Mouse (Mus musculus) embryonic fibroblast, embryonic 13.5 days (primary cell): ENCODE results near the gene Amotl1. TPM values are rescaled to one million over a fixed set of nuclear protein-coding genes. Genes with fewer than 3 reads are reported as not detected.

ENCODE experiments used
- H3K27ac ChIP-seq: 2 replicates; pipeline ENCODE4 v1.5.1; 2012; ENCODE audit warnings: low read length, control low read depth, inconsistent platforms; ENCODE audit not compliant: insufficient read depth
- H3K4me1 ChIP-seq: 2 replicates; pipeline ENCODE4 v1.6.1; 2011; ENCODE audit warnings: low read length; ENCODE audit not compliant: control insufficient read depth, insufficient read depth
- H3K4me3 ChIP-seq: 2 replicates; pipeline ENCODE4 v1.5.1; 2011; ENCODE audit warnings: mild to moderate bottlenecking, control low read depth, low read length; ENCODE audit not compliant: insufficient read depth
- CTCF ChIP-seq: IDR thresholded peaks from 2 replicates; pipeline ENCODE4 v1.5.1; 2011; ENCODE audit warnings: mild to moderate bottlenecking, control low read depth, low read length, moderate library complexity, borderline replicate concordance; ENCODE audit not compliant: insufficient read depth
- POLR2A ChIP-seq: IDR thresholded peaks from 2 replicates; pipeline ENCODE4 v1.6.1; 2011; ENCODE audit warnings: low read depth, mild to moderate bottlenecking, control low read depth, low read length, moderate library complexity
- polyA plus RNA-seq: library from polyadenylated mRNA; stranded (reverse); fragments of >200 nt; gene quantifications from 2 replicates; pipeline ENCODE4 v1.2.4, GENCODE M21; 2011; ENCODE audit warnings: low read depth; ENCODE audit not compliant: missing spikeins, insufficient read length

Gene Amotl1
- polyA plus RNA-seq, 1 experiment, result 63.1 TPM

DNA sequence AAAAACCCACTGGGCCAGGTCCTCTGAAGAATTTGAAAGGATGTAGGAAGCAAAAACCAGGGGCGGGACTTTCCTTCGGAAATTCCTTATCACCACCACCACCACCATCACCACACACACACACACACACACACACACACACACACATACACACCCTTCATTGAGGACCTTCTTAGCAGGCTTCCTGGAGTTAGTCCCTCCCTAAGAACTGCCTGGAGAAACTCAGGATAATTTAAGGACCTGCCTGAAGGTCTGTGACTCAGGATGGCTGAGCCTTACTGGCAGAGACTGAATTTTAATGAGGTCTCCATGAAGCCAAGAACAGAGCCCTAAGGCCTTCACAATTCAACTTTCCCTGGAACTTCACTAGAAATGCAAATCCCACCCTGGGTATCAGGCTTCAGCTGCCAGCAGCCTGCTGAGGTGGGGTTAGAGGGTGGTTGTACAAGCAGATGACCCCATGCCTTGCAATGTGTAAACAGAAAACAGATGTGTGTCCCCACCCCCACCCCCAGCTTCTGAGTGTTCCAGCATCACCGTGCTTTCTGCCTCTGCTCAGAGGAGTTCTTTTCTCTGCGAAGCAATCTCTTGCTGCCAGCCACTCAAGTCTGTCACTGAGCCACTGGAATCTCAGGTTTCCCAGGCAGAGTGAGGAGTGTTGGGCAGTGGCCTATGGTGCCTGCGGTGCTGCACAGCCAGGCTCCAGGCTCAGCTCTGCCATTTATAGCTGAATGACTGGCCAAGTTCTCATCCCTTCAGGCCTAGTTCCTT is 2.4 kb downstream of the Amotl1 start:
- peak overlapping the region; percentile 75 for H3K27ac ChIP-seq
- TF ChIP-seq POLR2A (no peak), CTCF (no peak)
- peaks cover 19% of the 10 kb centered on the region for H3K4me1 ChIP-seq
- H3K4me3 ChIP-seq, result no peak overlapping the region

DNA sequence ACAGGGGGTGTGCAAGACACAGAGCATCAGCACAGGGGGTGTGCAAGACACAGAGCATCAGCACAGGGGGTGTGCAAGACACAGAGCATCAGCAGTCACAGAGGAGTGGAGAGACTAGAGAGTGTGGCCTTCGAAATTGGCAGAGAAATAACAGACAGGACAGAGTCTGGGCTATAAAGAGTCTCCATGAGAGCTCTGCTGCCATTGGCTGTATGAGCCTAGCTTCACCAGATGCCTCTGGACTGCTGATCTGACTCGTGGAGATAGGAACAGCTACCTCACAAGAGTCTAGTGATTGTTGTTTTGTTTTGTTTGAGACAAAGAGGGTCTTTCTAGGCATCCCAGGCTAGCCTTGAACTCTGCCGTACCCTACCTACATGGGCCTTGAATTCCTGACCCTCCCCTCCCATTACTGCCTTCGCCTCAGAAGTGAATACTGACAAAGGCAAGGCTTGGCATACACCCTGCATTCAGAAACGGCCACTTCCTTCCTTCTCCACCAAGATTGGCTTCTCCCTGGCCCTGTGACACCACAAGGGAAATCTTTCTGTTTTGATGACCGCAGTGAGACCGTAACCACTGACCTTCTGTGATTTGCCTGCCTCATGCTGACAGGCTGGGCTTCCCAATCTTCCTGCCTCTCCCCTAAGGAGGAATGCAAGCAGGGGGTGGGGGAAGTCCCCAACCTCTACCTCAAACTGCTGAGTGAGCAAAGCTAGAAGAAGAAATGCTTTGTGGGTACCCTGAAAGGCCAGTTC is 3.4 kb downstream of the Amotl1 start:
- no peak overlapping the region for H3K4me3 ChIP-seq
- H3K27ac ChIP-seq, result peak overlapping the region; percentile 75
- no peak for TF ChIP-seq POLR2A
- no peak for TF ChIP-seq CTCF
- peaks cover 19% of the 10 kb centered on the region for H3K4me1 ChIP-seq

DNA sequence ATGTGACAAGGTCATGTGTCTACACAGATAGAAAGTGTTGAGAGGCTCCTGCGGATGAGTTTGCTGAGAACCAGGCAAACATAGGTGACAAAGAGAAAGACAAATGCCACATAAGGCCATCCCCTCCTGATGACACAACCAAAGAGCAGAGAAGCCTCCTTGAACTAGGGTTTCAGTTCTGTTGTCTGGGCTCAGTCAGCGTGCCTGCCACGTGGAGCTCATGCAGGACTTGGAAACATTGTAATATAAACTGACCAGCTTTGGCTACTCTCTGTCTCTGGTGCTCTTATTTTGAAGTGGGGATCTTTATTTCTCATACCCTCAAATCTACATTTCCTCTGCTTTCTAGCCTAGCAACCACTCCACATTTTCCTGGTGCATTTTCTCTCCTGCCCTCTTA is 8.6 kb downstream of the Amotl1 start:
- TF ChIP-seq CTCF (no peak), POLR2A (no peak)
- Histone ChIP-seq H3K4me3 (no peak overlapping the region), H3K4me1 (peaks cover 25% of the 10 kb centered on the region), H3K27ac (no peak overlapping the region)

DNA sequence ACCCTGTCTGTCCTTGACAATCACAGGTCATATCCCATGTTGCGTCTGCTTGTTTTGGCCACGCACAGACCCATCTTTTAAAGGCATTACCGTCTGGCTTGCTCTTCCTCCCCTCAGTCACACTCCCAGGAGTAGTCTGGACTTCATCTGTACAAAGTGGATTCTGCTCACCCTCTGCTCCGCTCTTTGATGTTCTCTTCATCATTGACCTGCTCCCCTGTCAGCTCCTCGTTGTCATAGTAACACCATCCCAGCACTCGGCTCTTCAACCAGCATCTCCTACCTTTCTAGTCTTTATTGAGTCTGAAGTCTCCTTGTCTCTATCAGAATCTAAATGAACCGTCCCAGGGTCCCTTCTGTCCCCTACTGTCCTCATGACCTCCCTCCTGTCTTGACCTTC is 9.3 kb downstream of the Amotl1 start:
- H3K27ac ChIP-seq, result no peak overlapping the region
- TF ChIP-seq CTCF (no peak), POLR2A (no peak)
- H3K4me1 ChIP-seq, result peaks cover 21% of the 10 kb centered on the region
- no peak overlapping the region for H3K4me3 ChIP-seq

DNA sequence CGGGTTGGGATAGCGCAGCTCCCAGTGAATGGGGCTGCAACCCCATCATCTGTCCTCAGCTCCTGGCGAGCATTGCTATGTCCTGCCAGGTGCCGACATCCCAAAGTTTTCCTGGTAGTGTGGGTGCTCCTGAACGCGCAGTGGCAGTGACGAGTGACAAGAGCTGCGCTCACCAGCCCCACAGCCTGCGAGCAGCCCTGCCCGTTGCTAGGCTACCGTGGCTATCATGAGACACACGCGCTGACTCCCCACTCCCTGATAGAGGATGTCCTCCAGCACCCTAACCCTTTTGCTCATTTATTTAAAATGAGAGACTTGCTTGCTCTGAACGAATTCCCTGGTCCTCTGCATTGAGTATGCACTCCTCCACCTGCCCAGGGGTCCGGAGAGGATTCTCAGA is 10.7 kb downstream of the Amotl1 start:
- no peak overlapping the region for H3K27ac ChIP-seq
- no peak overlapping the region for H3K4me3 ChIP-seq
- peaks cover 21% of the 10 kb centered on the region for H3K4me1 ChIP-seq
- TF ChIP-seq POLR2A (no peak), CTCF (no peak)

DNA sequence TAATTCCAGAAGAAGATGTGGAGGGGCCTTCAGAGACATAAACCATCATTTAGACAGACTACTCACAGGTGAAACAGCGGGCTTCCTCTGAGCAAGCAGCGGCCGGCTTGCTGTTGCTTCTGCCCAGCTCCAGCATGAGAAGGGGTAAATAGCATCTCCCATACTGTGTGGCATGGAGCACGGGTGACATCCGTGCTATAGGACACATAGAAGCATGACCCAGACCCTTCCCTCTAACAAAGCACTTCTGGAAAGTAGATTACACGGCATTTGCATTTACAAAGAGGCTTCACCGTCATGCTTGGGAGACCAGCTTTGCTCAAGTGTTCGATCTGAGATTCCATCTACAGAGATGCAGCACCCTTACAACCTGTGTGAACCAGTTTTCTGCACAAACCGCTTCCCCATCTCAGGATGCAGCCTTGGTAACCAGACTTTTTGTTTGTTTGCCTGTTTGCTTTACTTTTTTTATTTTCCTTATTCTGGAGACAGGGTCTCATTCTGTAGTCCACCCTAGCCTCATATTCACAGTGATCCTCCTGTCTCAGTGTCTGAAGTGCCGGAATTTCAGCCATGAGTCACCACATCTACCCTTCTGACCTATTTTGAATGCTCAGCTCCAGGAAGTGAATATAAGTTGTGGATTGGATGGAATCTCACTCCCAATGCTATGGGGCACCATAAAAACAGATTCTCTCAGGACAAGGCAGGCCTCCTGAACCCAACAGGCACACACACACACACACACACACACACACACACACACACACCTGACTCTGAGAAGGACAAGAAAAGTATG is 12.3 kb downstream of the Amotl1 start:
- TF ChIP-seq CTCF (no peak), POLR2A (no peak)
- no peak overlapping the region for H3K4me3 ChIP-seq
- peak overlapping the region; percentile 69 for H3K27ac ChIP-seq
- peaks cover 21% of the 10 kb centered on the region for H3K4me1 ChIP-seq

DNA sequence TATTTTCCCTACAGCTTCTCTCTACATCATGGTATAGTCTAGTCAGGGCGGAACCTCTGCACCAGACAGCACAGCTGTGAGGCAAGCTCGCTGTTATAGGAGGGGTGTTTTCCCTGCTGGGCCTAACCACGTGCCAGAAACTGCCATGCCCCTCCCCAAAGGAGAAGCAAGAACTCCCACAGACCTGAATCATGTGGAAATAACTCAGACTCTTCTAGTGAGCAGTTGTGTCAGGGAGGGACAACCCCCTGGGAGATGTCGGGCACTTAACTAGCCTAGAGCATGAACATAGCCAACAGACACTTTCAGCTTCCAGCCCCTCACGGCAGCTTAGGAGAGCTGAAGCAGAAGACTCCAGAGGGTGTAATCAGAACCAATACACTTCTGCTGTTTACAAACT is 13.1 kb downstream of the Amotl1 start:
- Histone ChIP-seq H3K4me3 (no peak overlapping the region), H3K27ac (peak overlapping the region; percentile 69), H3K4me1 (peaks cover 21% of the 10 kb centered on the region)
- TF ChIP-seq CTCF, result no peak
- no peak for TF ChIP-seq POLR2A

DNA sequence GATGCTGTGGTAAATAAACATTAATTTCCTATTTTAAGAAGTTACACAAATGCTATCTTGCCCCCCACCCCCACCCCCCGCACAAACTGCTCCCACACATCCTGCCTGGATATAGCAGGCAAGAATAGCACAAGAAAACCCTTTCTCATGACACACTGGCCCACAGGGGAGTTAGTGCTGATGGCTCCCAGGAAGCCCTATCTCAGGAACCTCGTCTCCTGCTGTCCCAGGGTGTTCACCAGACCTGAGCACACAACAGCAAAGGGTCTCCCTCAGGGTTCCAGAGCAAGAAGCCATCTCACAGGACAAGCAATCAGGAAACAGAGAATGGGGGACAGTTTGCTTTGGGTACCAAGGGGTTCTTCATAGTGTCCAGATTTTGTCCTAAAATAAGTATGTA is 17.3 kb downstream of the Amotl1 start:
- no peak overlapping the region for H3K4me3 ChIP-seq
- H3K27ac ChIP-seq, result no peak overlapping the region
- peaks cover 19% of the 10 kb centered on the region for H3K4me1 ChIP-seq
- TF ChIP-seq POLR2A (no peak), CTCF (no peak)

DNA sequence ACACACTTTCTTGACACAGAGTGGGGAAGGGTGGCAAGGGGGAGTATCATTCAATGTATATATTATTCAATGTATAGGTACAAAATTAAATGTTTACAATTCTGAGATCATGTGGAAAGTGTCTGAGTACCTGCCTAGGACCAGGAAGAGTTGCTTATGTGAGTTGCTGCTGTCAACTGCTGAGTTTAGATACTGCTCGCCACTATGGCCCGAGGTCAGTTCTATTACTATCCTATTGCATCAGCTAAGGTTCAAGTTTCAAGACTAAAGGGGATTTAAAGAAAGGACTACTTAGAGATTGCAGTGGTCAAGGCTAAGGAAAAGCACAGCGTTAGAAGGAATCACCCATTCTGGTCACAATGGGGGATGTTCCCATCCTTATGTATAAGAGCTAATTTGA is 18.9 kb downstream of the Amotl1 start:
- Histone ChIP-seq H3K4me1 (peaks cover 10% of the 10 kb centered on the region), H3K27ac (no peak overlapping the region), H3K4me3 (no peak overlapping the region)
- no peak for TF ChIP-seq POLR2A
